Mouse (Mus musculus) forebrain, embryonic 12.5 days (tissue): ENCODE measurements around the gene Adh5. TPM values are rescaled to one million over a fixed set of nuclear protein-coding genes. Genes with fewer than 3 reads are reported as not detected.
A peak's percentile ranks its signal among the peaks of the same experiment; 100 is the strongest.
"Not testable (repeated sequence)": the region's sequence is repeated elsewhere in the genome, so short reads cannot be mapped to it uniquely, and the experiment has no call there.

Experiments used
- ATAC-seq: fragments of 200-750 bp; cut with Nextera tagmentation; 2 replicates; pipeline ENCODE4 v1.8.0; 2017; ENCODE audit warnings: moderate TSS enrichment; ENCODE audit not compliant: low FRiP score
- H3K27ac ChIP-seq: fragments of 300-500 bp; sonication (generic); 2 replicates; pipeline ENCODE4 v1.5.1; 2016; ENCODE audit warnings: mild to moderate bottlenecking
- H3K27me3 ChIP-seq: fragments of 300-500 bp; sonication (generic); 2 replicates; pipeline ENCODE4 v1.6.1; 2016; ENCODE audit warnings: mild to moderate bottlenecking
- H3K36me3 ChIP-seq: fragments of 300-500 bp; sonication (generic); replicated peaks from 2 replicates; pipeline ENCODE4 v1.6.1; 2016; ENCODE audit warnings: mild to moderate bottlenecking
- H3K4me1 ChIP-seq: fragments of 300-500 bp; sonication (generic); 2 replicates; pipeline ENCODE4 v1.6.1; 2016
- H3K4me2 ChIP-seq: fragments of 300-500 bp; sonication (generic); 2 replicates; pipeline ENCODE4 v1.6.1; 2016; ENCODE audit warnings: mild to moderate bottlenecking, moderate library complexity
- H3K4me3 ChIP-seq: fragments of 300-500 bp; sonication (generic); replicated peaks from 2 replicates; pipeline ENCODE4 v1.5.1; 2016; ENCODE audit warnings: mild to moderate bottlenecking
- H3K9ac ChIP-seq: fragments of 300-500 bp; sonication (generic); 2 replicates; pipeline ENCODE4 v1.6.1; 2016; ENCODE audit warnings: mild to moderate bottlenecking
- H3K9me3 ChIP-seq: fragments of 300-500 bp; sonication (generic); 2 replicates; pipeline ENCODE4 v1.6.1; 2016
- WGBS: fragments of 180-500 bp; shearing (Covaris S2); methylation state at CpG from one replicate; pipeline ENCODE4 v1.1.7; 2016; 5-methylcytosine and 5-hydroxymethylcytosine counted together
- polyA plus RNA-seq: library from polyadenylated mRNA; unstranded; fragments of >200 nt; fragmentation: Nextera tagmentation; extraction: Ambion mirVana; gene quantifications from 2 replicates; pipeline ENCODE4 v1.2.1, GENCODE M21; 2016

Adh5 gene
- polyA plus RNA-seq, 1 experiment from 2014 or later: 263 TPM

DNA sequence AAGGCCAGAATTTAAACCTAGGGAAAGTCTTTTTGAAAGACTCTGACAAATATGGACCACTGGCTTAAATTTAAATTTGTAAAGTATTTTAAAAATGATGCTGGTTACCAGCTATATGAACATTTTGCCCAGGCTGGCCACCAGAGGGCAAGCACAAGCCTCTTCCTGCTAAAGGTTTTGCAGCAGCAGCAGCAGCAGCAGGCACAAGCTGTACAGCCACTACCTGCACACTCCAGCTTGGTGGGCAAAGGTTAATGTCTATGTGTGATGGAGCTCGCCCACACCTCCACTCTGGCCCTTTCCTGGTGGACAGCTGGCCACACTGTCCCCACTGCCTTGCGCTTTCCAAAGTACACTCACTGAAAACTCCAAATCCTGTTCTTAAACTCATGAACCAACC is 20.2 kb downstream of the Adh5 start:
- peak; percentile 51; the same call in 1 of the 2 replicates for ATAC-seq
- H3K4me2 ChIP-seq: no peak overlapping the region
- no peaks in the 10 kb centered on the region for H3K9me3 ChIP-seq
- WGBS: 82% methylated on average over 2 of the region's 2 CpGs
- no peaks in the 10 kb centered on the region for H3K27me3 ChIP-seq
- H3K9ac ChIP-seq: no peak overlapping the region
- H3K36me3 ChIP-seq: peaks cover 86% of the 10 kb centered on the region
- no peak overlapping the region for H3K4me3 ChIP-seq
- no peak overlapping the region for H3K27ac ChIP-seq
- H3K4me1 ChIP-seq: no peaks in the 10 kb centered on the region

DNA sequence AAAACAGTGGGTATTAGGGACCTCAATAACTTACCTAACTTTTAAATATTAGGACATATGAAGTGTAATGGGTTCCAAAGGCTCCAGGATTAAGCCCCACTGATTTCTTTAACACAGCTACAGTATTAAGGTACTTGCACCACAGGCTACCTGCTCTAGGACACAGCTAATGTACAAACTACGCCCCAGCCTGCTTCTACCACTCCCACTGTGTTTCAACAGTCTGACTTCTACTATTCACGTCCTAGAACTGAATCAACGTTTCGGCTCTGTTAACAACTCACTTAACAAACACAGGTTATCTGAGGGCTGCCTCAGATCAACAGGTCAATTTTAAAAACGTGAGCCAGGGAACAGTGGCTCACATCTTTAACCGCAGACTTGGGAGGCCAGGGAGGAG is 20.9 kb downstream of the Adh5 start:
- no peak for ATAC-seq
- H3K9ac ChIP-seq: no peak overlapping the region
- no peaks in the 10 kb centered on the region for H3K27me3 ChIP-seq
- H3K4me3 ChIP-seq: no peak overlapping the region
- no peaks in the 10 kb centered on the region for H3K4me1 ChIP-seq
- no peak overlapping the region for H3K4me2 ChIP-seq
- 89% methylated on average over 6 of the region's 6 CpGs for WGBS
- peaks cover 84% of the 10 kb centered on the region for H3K36me3 ChIP-seq
- no peaks in the 10 kb centered on the region for H3K9me3 ChIP-seq
- H3K27ac ChIP-seq: no peak overlapping the region

DNA sequence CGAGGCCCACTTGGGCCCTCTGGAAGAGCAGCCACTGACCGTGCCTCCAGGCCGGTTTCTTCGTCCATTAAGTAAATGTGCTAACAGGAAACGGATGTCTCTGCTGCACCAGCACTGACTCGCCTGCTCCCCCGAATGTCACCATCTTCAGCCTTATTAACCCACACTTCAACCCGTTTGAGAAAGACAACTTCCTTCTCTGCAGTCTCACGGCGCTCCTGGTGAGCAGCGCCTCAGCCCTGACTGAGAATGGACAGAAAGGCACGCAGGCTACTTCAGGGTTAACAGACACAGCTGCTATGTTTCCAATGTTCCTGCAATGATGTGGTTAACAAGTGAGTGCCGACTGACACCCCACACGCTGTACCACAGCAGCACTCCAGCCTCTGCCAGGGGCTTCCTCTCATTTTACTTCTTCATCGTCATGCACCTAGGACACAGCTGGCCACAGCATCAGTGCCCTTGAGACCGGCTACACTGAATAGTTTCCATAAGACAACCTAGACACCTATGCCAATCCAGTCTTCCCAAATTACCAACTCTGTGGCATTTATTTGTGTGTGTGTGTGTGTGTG is 21.8 kb downstream of the Adh5 start:
- Histone ChIP-seq H3K36me3 (peaks cover 83% of the 10 kb centered on the region), H3K4me2 (no peak overlapping the region), H3K27me3 (no peaks in the 10 kb centered on the region), H3K4me3 (no peak overlapping the region), H3K9me3 (no peaks in the 10 kb centered on the region), H3K4me1 (no peaks in the 10 kb centered on the region), H3K9ac (no peak overlapping the region), H3K27ac (no peak overlapping the region)
- 88% methylated on average over 16 of the region's 16 CpGs for WGBS
- no peak for ATAC-seq

DNA sequence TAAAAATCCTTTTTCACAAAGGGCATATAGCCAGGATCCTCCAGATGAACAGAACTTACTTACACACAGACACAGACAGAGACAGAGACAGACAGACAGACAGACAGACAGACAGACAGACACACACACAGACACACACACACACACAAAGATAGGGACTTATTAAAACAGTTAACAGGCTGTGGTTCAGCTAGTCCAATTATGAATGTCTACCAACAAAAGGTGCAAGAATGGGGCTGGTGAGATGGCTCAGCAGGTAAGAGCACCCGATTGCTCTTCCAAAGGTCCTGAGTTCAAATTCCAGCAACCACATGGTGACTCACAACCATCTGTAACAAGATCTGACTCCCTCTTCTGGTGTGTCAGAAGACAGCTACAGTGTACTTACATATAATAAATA is 23.8 kb downstream of the Adh5 start:
- H3K36me3 ChIP-seq: peaks cover 80% of the 10 kb centered on the region
- H3K27me3 ChIP-seq, H3K4me3 ChIP-seq, H3K9ac ChIP-seq, ATAC-seq, H3K27ac ChIP-seq, H3K9me3 ChIP-seq, H3K4me1 ChIP-seq, H3K4me2 ChIP-seq: not testable (repeated sequence)
- WGBS: 92% methylated on average over 1 of the region's 1 CpGs

DNA sequence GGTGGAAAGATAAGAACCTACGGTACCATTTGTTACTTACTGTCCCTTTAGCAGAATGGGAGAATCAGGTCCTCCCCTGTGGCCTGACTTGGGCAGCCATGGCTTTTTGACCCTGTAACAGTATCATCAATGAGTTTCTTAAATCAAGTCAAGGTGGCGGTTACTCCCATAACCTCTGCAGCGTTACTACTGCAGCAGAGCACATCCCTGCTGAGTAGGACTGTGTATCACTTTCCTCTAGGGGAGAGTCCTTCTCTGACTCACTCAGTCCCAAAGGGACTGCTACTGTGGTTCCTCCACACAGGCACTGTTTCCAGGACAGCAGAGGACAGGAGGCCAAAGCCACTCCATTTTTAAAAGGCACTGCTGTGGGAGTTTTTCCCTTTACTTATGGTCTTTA is 28.2 kb downstream of the Adh5 start:
- 93% methylated on average over 3 of the region's 3 CpGs for WGBS
- no peaks in the 10 kb centered on the region for H3K27me3 ChIP-seq
- H3K4me2 ChIP-seq: no peak overlapping the region
- ATAC-seq: no peak
- H3K9ac ChIP-seq: no peak overlapping the region
- H3K4me3 ChIP-seq: no peak overlapping the region
- no peaks in the 10 kb centered on the region for H3K9me3 ChIP-seq
- peaks cover 67% of the 10 kb centered on the region for H3K36me3 ChIP-seq
- no peak overlapping the region for H3K27ac ChIP-seq
- no peaks in the 10 kb centered on the region for H3K4me1 ChIP-seq

DNA sequence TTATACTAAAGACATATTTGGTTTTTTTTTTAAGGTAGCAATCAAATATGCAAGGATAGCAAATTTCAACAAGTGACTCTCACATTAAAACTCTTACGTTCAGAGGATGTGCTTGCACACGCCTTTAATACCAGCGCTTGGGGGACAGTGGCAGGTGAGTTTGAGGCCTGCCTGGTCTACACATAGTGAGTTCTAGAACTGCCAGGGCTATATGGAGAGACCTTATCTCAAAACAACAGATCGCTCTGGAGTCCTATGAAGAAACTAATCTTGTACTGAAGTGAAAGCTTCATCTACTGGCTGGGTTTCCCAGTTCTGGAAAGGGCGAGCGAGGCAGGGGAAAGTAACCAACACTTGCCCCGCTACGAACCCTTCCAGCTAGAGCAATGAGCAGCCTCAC is 36.6 kb downstream of the Adh5 start:
- H3K27ac ChIP-seq: no peak overlapping the region
- H3K9ac ChIP-seq: no peak overlapping the region
- H3K4me2 ChIP-seq: no peak overlapping the region
- ATAC-seq: no peak
- no peaks in the 10 kb centered on the region for H3K9me3 ChIP-seq
- H3K4me3 ChIP-seq: no peak overlapping the region
- WGBS: 95% methylated on average over 8 of the region's 8 CpGs
- H3K4me1 ChIP-seq: peaks cover 5% of the 10 kb centered on the region; the same call in 1 of the 2 replicates
- peaks cover 28% of the 10 kb centered on the region for H3K36me3 ChIP-seq
- H3K27me3 ChIP-seq: no peaks in the 10 kb centered on the region

DNA sequence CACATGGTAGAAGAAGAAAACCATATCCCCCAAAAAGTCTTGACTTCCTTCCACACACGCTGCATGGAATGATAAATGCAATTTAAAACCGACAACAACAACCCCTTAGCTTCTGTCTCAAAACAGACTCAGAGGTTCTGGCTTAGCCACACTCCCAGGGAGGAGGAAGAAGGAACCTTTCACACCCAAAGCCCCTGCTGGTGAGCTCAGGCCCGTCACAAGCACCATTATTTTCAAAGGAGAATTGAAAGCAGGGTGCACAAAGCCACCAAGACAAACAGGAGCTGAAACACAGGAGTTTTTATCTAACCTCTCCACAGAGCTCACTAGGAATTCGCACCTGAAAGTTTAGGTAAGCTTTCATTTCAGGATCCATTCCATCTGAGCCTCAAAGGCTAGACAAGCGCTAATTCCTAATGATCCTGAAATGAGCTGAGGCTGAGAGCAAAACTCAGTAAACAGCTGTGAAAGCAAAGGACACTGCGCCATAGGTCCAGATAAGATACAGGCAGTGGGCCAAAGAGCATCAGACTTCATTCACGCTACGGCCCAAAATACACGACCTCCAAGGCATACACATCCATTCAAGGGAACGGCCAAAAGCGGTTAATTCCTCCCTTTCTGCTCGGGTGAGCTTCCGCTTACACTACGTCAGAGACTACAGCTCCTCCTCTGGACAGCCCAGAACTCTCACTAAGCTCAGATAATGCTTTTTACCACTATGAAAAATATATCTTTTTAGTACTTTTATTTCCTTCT is 38.8 kb downstream of the Adh5 start:
- Histone ChIP-seq H3K4me2 (no peak overlapping the region), H3K27ac (0 out of 2 replicates have a peak overlapping the region, but pooled peaks have one; percentile 25), H3K27me3 (no peaks in the 10 kb centered on the region), H3K4me3 (no peak overlapping the region), H3K9ac (no peak overlapping the region), H3K4me1 (peaks cover 5% of the 10 kb centered on the region; the same call in 1 of the 2 replicates), H3K36me3 (peaks cover 34% of the 10 kb centered on the region), H3K9me3 (no peaks in the 10 kb centered on the region)
- ATAC-seq: no peak
- WGBS: 61% methylated on average over 14 of the region's 14 CpGs

DNA sequence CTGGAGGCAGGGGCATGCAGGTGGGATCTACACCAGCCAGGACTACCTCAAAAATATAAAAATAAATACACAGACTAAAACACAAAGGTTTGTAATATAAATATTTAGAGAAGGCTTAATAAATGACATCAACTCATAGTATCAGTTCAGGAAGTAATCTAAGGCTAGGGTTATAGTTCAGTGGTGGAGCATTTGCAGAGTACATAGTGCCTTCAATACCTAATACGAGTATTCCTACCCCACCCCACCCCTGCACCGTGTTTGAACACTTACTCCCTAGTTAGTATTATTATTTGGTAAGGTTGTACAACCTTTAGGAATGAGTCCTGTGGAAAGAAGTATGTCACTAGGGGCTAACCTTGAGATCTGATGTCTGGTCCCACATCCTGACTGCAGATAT is 40.3 kb downstream of the Adh5 start:
- H3K4me2 ChIP-seq: no peak overlapping the region
- no peaks in the 10 kb centered on the region for H3K27me3 ChIP-seq
- no peak overlapping the region for H3K9ac ChIP-seq
- H3K4me3 ChIP-seq: no peak overlapping the region
- ATAC-seq: no peak
- peaks cover 12% of the 10 kb centered on the region for H3K4me1 ChIP-seq
- 90% methylated on average over 2 of the region's 2 CpGs for WGBS
- no peaks in the 10 kb centered on the region for H3K9me3 ChIP-seq
- H3K27ac ChIP-seq: no peak overlapping the region
- H3K36me3 ChIP-seq: peaks cover 34% of the 10 kb centered on the region

DNA sequence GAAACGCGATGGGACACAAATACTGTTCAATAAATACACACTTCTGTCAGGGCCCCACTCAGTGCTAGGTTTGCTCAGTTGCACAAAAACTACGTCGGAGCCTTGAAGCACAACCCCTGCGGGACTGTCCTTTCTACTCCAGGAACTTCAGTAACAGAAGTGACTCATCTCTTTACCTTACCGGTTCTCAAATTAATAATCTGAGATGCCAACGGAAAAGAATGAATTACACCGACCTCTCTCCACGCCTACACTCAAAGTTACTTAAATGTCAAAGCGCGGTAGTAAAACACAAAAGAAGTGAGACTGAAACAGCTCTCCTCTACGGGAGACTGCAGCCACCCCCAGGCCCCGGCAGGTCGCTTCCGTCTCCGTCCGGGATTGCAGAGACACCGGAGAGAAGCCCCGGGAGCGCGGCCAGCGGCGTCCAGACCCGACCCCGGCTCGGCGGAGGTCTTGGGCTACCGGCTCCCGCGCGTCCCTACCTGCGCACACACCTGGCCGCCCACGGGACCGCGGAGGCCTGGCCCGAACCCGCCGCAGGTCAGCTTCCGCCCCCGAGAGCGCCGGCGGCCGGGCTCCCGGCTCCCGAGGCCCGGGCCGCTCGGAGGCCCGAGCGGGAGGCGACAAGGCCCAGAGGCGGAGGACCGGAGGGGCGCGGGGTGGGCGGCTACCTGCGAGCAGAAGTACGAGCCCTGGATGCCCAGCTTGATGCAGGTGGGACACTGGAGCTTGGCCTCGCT is 45.9 kb downstream of the Adh5 start:
- under 1% methylated on average over 58 of the region's 61 CpGs for WGBS
- no peaks in the 10 kb centered on the region for H3K27me3 ChIP-seq
- H3K4me3 ChIP-seq: peak overlapping the region; percentile 92
- H3K9ac ChIP-seq: peak overlapping the region; percentile 93
- peak overlapping the region; percentile 74 for H3K27ac ChIP-seq
- H3K4me1 ChIP-seq: peaks cover 11% of the 10 kb centered on the region
- H3K9me3 ChIP-seq: no peaks in the 10 kb centered on the region
- H3K4me2 ChIP-seq: peak overlapping the region; percentile 68
- peaks cover 16% of the 10 kb centered on the region for H3K36me3 ChIP-seq
- peak; percentile 54; the same call in 1 of the 2 replicates for ATAC-seq

DNA sequence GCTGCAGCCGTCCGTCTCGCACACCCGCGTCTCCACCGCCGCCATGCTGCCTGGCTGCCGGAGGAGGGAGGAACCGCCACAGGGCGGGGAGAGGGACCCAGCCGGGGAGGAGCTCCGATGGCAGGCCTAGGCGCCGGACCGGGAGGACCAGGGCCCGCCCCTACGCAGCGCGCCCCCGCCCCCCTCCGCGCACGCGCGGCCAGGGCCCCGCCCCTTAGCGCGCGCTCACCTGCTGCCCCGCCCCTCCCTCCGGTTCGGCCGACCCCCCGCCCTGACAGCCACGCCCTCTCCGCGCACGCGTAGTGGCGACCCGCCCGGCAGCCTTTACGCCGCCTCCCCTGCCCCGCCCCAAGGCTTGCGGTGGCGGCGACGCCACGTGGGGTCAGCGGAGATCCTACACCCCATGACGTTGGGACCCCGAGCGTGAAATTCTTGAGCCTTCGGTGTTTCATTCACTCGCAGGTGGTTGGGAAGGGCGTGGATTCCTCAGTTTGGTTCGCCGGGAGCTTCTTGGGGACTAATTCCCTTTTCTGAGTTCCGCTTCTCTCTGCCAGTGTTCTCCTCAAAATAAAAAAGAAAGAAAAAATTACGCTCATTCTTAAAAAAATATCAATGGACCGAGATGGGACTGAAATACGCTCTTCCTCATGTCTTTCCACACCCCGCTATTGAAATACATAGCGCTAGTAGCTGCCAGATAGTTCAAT is 46.6 kb downstream of the Adh5 start, which contains the start of gene Metap1:
Gene Metap1 (minus strand): TSS at position 189 of the 707 bp plus-strand sequence.
- peak; percentile 99 for ATAC-seq
- peak within 1 kb of the TSS; percentile 74 for H3K27ac ChIP-seq
- WGBS: 1% methylated on average over 39 of the region's 65 CpGs

DNA sequence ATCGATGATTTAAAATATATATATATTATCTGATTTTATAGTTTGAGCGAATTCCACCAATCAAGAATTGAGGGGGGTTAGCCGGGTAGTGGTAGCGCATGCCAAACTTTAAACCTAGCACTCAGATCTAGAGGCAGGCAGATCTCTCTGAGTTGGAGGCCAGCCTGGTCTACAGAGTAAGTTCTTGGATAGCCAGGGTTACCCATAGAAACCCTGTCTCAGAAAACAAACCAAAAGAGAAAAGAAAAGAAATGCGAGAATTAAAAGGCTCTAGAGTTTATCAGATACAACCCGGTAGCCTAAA is 47.1 kb downstream of the Adh5 start:
- peak; percentile 15; the same call in 1 of the 2 replicates for ATAC-seq
- Histone ChIP-seq H3K9ac (peak overlapping the region; percentile 49), H3K27me3 (no peaks in the 10 kb centered on the region), H3K36me3 (peaks cover 10% of the 10 kb centered on the region), H3K4me1 (peaks cover 11% of the 10 kb centered on the region), H3K4me3 (peak overlapping the region; percentile 92), H3K27ac (no peak overlapping the region), H3K4me2 (peak overlapping the region; percentile 68), H3K9me3 (no peaks in the 10 kb centered on the region)
- WGBS: 26% methylated on average over 6 of the region's 6 CpGs

More for the DNA sequence above, 46.6 kb downstream of the Adh5 start, which contains the start of gene Metap1:
- Histone ChIP-seq H3K4me3 (peak within 1 kb of the TSS; percentile 92), H3K36me3 (peaks cover 15% of the 10 kb centered on the region), H3K4me1 (peaks cover 11% of the 10 kb centered on the region), H3K9me3 (no peaks in the 10 kb centered on the region), H3K4me2 (peak within 1 kb of the TSS; percentile 68), H3K9ac (peak within 1 kb of the TSS; percentile 93), H3K27me3 (no peaks in the 10 kb centered on the region)

DNA sequence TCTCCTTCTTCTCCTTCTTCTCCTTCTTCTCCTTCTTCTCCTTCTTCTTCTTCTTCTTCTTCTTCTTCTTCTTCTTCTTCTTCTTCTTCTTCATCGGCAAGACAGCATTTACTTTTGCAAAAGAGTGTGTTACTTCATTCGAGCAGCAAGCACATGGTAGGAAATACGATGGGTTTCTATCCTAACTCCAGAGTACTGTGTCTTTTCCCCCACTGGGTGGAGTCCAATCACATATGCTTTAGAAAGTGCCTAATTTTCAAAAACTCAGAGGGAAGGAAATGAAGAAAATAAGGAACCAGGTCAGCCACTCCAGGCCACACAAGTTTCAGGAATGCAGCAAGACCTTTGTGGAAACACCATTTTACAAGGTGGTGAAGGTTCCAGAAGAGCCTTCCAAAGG is 50.8 kb downstream of the Adh5 start:
- Histone ChIP-seq H3K36me3 (no peaks in the 10 kb centered on the region), H3K4me1 (peaks cover under 1% of the 10 kb centered on the region; the same call in 1 of the 2 replicates), H3K4me2 (no peak overlapping the region), H3K9ac (no peak overlapping the region), H3K27ac (no peak overlapping the region), H3K27me3 (no peaks in the 10 kb centered on the region), H3K4me3 (no peak overlapping the region), H3K9me3 (no peaks in the 10 kb centered on the region)
- no peak for ATAC-seq
- WGBS: 88% methylated on average over 3 of the region's 3 CpGs
